Mouse (Mus musculus) spleen, adult 2 months (tissue): Measurements from ENCODE around the gene BC048671. TPM values are rescaled to one million over a fixed set of nuclear protein-coding genes. Genes with fewer than 3 reads are reported as not detected.

ENCODE experiments used
- DNase-seq, 2 experiments: peaks; one replicate each; pipeline versions ENCODE4 v3.0.0 to v3.0.0-alpha.2; 2012 to 2021; ENCODE audit warnings: low spot score in 2 of 2, low read depth in 1 of 2
- H3K27ac ChIP-seq: fragments of 200-500 bp; 2 replicates; pipeline ENCODE4 v1.5.1; 2012; ENCODE audit warnings: low read length, inconsistent platforms; ENCODE audit not compliant: insufficient read depth
- H3K27me3 ChIP-seq: fragments of 200-500 bp; 2 replicates; pipeline ENCODE4 v1.6.1; 2012; ENCODE audit warnings: mild to moderate bottlenecking, moderate library complexity, low read length, inconsistent platforms; ENCODE audit not compliant: control insufficient read depth, insufficient read depth
- H3K36me3 ChIP-seq: fragments of 200-500 bp; 2 replicates; pipeline ENCODE4 v1.6.1; 2012; ENCODE audit warnings: mild to moderate bottlenecking, low read length, inconsistent platforms; ENCODE audit not compliant: control insufficient read depth, insufficient read depth
- H3K4me1 ChIP-seq: fragments of 200-500 bp; 2 replicates; pipeline ENCODE4 v1.6.1; 2011; ENCODE audit warnings: inconsistent platforms; ENCODE audit not compliant: control insufficient read depth, insufficient read depth, insufficient read length
- H3K4me3 ChIP-seq: fragments of 200-500 bp; 2 replicates; pipeline ENCODE4 v1.5.1; 2011; ENCODE audit warnings: mild to moderate bottlenecking, inconsistent platforms; ENCODE audit not compliant: insufficient read depth, insufficient read length; ENCODE audit errors: extremely low read depth
- CTCF ChIP-seq: fragments of 200-500 bp; IDR thresholded peaks from 2 replicates; pipeline ENCODE4 v1.5.1; 2011; ENCODE audit warnings: mild to moderate bottlenecking, inconsistent platforms; ENCODE audit not compliant: insufficient read depth, insufficient read length, insufficient replicate concordance; ENCODE audit errors: extremely low read depth
- POLR2A ChIP-seq: fragments of 200-500 bp; IDR thresholded peaks from 2 replicates; pipeline ENCODE4 v1.6.1; 2011; ENCODE audit warnings: low read depth, low read length, inconsistent platforms
- WGBS: fragments of 180-500 bp; shearing (Covaris S2); methylation state at CpG from one replicate; pipeline ENCODE4 v1.1.7; 2018; 5-methylcytosine and 5-hydroxymethylcytosine counted together
- polyA plus RNA-seq: library from polyadenylated mRNA; depleted of rRNA; stranded (reverse); fragments of >200 nt; gene quantifications from 2 replicates; pipeline ENCODE4 v1.2.3, GENCODE M21; 2012; rRNA removed

The BC048671 gene
- polyA plus RNA-seq, 1 experiment = not detected

DNA sequence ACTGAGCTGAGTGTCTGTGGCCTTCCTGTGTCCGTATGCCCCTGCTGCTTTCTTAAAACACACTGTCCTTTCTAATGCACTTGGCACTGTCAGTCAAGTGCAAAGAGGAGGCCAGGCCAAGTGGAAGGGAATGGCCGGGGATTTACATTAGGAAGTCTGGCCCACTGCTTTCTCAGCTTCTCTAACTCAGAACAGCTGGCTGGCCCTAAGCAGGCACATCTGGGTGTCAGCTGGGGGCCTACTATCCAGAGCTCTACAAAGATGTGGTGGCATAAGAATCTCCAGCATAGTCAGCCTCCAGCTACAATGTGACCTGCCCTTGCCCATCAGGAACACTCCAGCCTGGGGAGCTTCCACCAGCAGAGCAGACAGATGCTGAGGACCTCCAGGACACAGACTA, 49.0 kb downstream of the BC048671 start:
- WGBS = 80% methylated on average over 2 of the region's 2 CpGs
- Histone ChIP-seq H3K4me1 (no peaks in the 10 kb centered on the region), H3K27ac (no peak overlapping the region), H3K4me3 (no peak overlapping the region), H3K27me3 (no peaks in the 10 kb centered on the region), H3K36me3 (no peaks in the 10 kb centered on the region)
- no peak for TF ChIP-seq POLR2A
- no peak for TF ChIP-seq CTCF
- DNase-seq = no peak

Other genes starting within 250 kb of the BC048671 start
- gene Vmn1r49, start 222.7 kb upstream of the BC048671 start, polyA plus RNA-seq = not detected in 2 replicates
- gene Vmn1r50, start 199.8 kb upstream of the BC048671 start, polyA plus RNA-seq = not detected in 2 replicates
- gene Vmn1r51, start 178.6 kb upstream of the BC048671 start, polyA plus RNA-seq = not detected in 2 replicates
- gene Vmn1r52, start 126.4 kb upstream of the BC048671 start, polyA plus RNA-seq = not detected in 2 replicates
- gene V1ra8, start 98.4 kb upstream of the BC048671 start, polyA plus RNA-seq = not detected in 2 replicates
- not detected in 2 replicates for gene Vmn1r53, start 76.8 kb upstream of the BC048671 start, polyA plus RNA-seq
- not detected in 2 replicates for gene Vmn1r54, start 54.9 kb upstream of the BC048671 start, polyA plus RNA-seq
- gene Chst13, start 24.0 kb downstream of the BC048671 start, polyA plus RNA-seq = 1.1 and 1.4 TPM in 2 replicates
- gene Uroc1, start 32.1 kb downstream of the BC048671 start, polyA plus RNA-seq = 0.02 TPM in 2 replicates
- 15.6 and 24.6 TPM in 2 replicates for gene Zxdc, start 68.3 kb downstream of the BC048671 start, polyA plus RNA-seq
- gene Cfap100, start 127.6 kb downstream of the BC048671 start, polyA plus RNA-seq = not detected in 2 replicates
- 9.7 and 11.0 TPM in 2 replicates for gene Klf15, start 161.4 kb downstream of the BC048671 start, polyA plus RNA-seq
- 1.9 and 2.9 TPM in 2 replicates for gene Aldh1l1, start 185.2 kb downstream of the BC048671 start, polyA plus RNA-seq